Mouse (Mus musculus) olfactory bulb, adult 2 months (tissue): Measurements from ENCODE around the gene Ndufaf8. TPM values are rescaled to one million over a fixed set of nuclear protein-coding genes. Genes with fewer than 3 reads are reported as not detected.

ENCODE experiments used
- H3K27ac ChIP-seq: fragments of 200-500 bp; 2 replicates; pipeline ENCODE4 v1.5.1; 2012; ENCODE audit warnings: low read depth, low read length; ENCODE audit not compliant: insufficient read depth
- H3K4me1 ChIP-seq: fragments of 200-500 bp; 2 replicates; pipeline ENCODE4 v1.6.1; 2012; ENCODE audit warnings: low read length; ENCODE audit not compliant: control insufficient read depth, insufficient read depth
- H3K4me3 ChIP-seq: fragments of 200-500 bp; 2 replicates; pipeline ENCODE4 v1.5.1; 2012; ENCODE audit warnings: mild to moderate bottlenecking, low read depth, low read length, moderate library complexity; ENCODE audit not compliant: insufficient read depth
- CTCF ChIP-seq: fragments of 200-500 bp; IDR thresholded peaks from 2 replicates; pipeline ENCODE4 v1.5.1; 2012; ENCODE audit warnings: low read depth, mild to moderate bottlenecking, low read length, moderate library complexity; ENCODE audit not compliant: insufficient read depth
- POLR2A ChIP-seq: fragments of 200-500 bp; IDR thresholded peaks from 2 replicates; pipeline ENCODE4 v1.6.1; 2012; ENCODE audit warnings: mild to moderate bottlenecking, low read depth, low read length, moderate library complexity; ENCODE audit not compliant: insufficient read depth
- WGBS: fragments of 180-500 bp; shearing (Covaris S2); methylation state at CpG from one replicate; pipeline ENCODE4 v1.1.7; 2018; 5-methylcytosine and 5-hydroxymethylcytosine counted together
- polyA plus RNA-seq: library from polyadenylated mRNA; stranded (reverse); fragments of >200 nt; gene quantifications from 2 replicates; pipeline ENCODE4 v1.2.4, GENCODE M21; 2012; ENCODE audit warnings: low replicate concordance; ENCODE audit not compliant: missing spikeins, insufficient read depth, insufficient read length

The Ndufaf8 gene
- polyA plus RNA-seq, 1 experiment, result not detected

DNA sequence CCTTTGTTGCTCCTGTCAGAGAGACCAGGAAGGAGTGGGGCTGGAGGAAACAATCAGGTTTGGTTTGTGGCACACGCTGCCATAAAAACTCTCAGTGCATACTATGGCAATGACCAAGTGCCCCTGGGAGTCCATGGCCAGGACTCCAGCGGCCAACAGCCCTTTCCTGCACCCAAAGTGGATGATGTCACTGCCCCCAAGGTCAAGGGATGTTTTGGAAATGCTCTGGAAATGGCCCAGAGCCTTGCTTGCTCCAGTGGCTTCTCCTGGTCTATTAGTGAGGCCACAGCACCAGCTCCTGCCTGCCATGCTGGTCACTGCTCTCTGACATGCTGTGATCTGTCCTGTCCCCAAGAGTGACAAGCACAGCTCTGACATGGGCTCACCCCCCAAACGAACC is 22.5 kb upstream of the Ndufaf8 start:
- no peak overlapping the region for H3K27ac ChIP-seq
- WGBS, result 80% methylated on average over 3 of the region's 3 CpGs
- peaks cover 30% of the 10 kb centered on the region for H3K4me1 ChIP-seq
- H3K4me3 ChIP-seq, result no peak overlapping the region
- TF ChIP-seq POLR2A (no peak), CTCF (no peak)

DNA sequence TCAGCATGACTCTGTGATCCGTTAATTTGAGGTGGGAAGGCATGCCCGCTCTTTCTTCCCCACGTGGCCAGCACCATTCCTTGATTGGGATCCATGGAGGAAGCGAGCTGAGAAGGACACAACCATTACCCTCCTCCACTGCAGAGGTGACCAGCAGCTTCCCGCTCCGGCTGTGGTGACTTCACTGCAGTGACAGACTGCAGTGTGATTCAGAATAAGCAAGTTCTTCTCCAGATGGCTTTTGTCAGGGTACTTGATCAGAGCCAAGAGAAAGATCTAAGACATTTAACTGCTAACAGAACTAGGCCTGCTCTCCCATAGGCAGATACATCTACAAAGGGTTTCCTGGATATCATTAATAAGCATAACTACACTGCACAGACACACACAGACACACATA is 18.4 kb upstream of the Ndufaf8 start:
- Histone ChIP-seq H3K4me3 (no peak overlapping the region), H3K27ac (no peak overlapping the region), H3K4me1 (peaks cover 35% of the 10 kb centered on the region)
- TF ChIP-seq POLR2A (no peak), CTCF (no peak)
- 83% methylated on average over 6 of the region's 6 CpGs for WGBS

DNA sequence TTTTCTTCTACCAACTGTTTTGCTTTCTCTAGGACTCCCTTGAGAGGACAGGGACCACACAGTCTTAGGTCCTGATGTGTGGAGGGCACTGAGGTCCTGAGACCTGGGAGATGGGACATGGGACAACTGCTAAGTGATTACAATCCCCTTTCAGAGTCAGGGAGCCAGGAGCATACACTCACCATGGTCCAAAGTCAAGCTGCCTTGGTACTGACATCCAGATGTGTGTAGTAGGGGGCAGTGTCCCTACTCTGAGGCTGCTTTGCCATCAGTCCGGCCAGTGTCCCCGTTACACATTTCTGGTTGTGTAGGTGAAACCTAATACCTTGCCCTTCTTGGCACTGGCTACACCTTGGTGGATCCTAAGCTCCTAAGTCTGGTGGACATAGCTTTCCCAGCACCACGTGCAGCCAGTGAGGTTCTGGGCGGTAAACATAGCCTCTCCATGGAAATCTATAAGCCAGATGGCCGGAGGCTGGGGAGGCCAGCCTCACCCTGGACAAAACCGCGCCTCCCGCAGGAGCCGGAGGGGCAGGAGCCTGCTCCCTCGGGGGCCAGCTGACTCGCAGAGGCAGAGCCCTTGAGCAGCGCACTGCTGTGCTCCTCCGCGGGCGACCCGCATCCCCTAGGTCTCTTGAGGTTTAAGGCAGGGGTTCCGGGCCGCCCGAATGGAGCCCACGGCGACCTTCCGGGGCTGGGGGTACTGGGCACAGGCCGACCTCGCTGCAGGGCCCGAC is 12.7 kb upstream of the Ndufaf8 start:
- Histone ChIP-seq H3K4me3 (peak overlapping the region; percentile 64), H3K4me1 (peaks cover 26% of the 10 kb centered on the region), H3K27ac (peak overlapping the region; percentile 44)
- no peak for TF ChIP-seq POLR2A
- no peak for TF ChIP-seq CTCF
- WGBS, result under 1% methylated on average over 25 of the region's 25 CpGs

DNA sequence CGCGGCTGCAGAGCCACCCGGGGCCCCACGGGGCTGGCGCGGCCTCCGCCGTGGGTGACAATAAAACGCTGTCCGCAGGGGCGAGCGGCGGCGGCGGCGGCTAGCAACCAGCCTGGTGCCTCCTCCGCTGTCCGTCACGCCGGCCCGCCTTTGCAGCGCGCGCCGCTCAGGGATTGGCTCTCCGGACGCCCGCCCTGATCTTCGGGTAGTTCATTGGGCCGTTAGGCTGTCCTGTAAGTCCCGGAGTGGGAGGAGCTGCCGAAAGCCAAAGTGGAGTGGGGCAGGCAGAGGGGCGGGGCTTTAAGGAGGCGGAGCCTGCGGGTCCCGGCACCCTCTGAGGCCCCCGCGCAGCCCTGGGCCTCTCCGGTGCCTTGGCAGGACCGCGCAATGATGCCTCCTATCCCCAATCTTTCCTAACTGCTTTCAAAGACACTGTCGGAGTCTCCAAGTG is 12.0 kb upstream of the Ndufaf8 start, which contains the start of gene Cep131:
Gene Cep131, minus strand, starts transcription at position 126 of the 451 bp plus-strand sequence.
- Histone ChIP-seq H3K27ac (peak within 1 kb of the TSS; percentile 44), H3K4me1 (peaks cover 22% of the 10 kb centered on the region), H3K4me3 (peak within 1 kb of the TSS; percentile 64)
- WGBS, result 0% methylated on average over 42 of the region's 42 CpGs
- TF ChIP-seq CTCF, result no peak
- peak; percentile 95 for TF ChIP-seq POLR2A

DNA sequence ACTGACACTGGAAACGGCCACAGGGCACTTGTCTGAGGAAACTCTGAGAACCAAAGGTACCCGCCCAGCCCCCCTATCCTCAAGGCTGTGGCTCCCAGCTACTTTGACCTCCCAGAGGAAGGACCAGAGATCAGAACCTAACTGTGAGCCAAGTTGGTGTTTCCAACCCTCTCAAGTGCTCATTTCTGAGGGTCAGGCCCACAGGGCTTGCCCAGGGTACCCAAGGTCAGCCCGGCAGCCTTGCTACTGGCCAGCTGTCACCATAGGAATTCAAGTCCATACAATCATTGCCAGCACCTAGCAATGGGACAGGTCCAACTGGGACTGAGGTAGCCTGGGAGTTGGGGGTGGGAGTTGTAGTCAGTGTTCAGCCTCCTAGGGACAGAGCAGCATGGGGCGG is 8.1 kb upstream of the Ndufaf8 start:
- TF ChIP-seq POLR2A (no peak), CTCF (no peak)
- no peak overlapping the region for H3K27ac ChIP-seq
- H3K4me3 ChIP-seq, result no peak overlapping the region
- 0 out of 2 replicates have a peak, but pooled peaks cover 3% of the 10 kb centered on the region for H3K4me1 ChIP-seq
- 90% methylated on average over 4 of the region's 4 CpGs for WGBS

DNA sequence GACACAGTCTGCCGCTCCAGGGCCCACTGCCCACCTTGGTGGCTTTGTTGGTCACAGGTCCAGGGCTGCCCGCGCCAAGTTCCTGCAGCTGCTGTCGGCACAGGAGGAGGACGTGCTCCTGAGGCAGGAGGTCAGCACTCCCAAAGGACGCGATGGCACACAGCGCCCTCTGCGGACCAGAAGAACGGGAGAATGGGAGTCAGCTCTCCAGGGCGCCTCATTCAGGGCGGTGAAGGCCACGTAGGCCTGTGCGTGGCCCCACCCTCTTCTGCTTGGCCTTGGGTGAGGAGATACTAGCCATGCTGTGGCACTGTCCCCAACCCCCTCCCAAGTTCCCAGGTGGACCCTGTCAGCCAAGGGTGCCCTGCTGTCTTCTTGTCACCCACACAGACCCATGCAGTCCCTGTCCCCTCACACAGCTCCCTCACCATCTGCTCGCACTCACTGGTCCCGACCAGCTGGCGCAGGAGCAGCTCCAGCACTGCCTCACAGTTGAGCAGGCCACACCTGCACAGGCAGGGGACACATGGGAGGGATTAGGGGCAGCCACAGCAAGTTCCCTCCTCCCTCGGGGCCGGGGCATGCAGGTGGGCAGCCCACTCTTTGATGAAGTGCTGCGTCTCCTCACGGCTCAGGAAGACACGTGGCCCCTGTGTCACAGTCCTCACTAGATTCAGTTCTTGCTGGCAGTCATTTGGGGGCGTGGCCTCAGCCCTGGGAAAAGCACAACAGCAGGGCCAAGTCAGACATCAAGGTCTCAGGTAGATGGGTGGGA is 5.7 kb upstream of the Ndufaf8 start:
- no peak overlapping the region for H3K4me3 ChIP-seq
- peaks cover 4% of the 10 kb centered on the region; the same call in 1 of the 2 replicates for H3K4me1 ChIP-seq
- no peak for TF ChIP-seq POLR2A
- no peak for TF ChIP-seq CTCF
- WGBS, result 78% methylated on average over 23 of the region's 23 CpGs
- H3K27ac ChIP-seq, result no peak overlapping the region

DNA sequence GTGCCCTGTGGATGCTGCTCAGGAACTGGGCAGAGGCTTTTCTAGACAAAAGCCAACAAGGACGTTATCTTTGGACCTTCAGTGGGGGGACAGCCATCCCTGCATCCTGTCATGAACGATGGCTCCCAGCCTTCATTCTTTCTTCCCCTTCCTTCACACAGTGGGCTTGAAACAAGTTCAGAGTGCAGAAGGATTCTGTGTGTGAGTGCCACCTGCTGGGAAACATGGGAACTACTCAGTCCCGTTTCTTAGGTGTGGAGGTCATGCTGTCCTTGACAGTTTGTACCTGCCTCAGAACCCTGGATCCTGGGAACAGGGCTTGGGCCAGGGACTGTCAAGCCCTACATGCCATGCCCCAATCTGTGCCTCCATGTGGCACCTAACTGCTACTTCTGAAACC is 2.3 kb downstream of the Ndufaf8 start:
- peak overlapping the region; percentile 71; the same call in 1 of the 2 replicates for H3K27ac ChIP-seq
- TF ChIP-seq CTCF, result peak; percentile 60
- TF ChIP-seq POLR2A, result no peak

DNA sequence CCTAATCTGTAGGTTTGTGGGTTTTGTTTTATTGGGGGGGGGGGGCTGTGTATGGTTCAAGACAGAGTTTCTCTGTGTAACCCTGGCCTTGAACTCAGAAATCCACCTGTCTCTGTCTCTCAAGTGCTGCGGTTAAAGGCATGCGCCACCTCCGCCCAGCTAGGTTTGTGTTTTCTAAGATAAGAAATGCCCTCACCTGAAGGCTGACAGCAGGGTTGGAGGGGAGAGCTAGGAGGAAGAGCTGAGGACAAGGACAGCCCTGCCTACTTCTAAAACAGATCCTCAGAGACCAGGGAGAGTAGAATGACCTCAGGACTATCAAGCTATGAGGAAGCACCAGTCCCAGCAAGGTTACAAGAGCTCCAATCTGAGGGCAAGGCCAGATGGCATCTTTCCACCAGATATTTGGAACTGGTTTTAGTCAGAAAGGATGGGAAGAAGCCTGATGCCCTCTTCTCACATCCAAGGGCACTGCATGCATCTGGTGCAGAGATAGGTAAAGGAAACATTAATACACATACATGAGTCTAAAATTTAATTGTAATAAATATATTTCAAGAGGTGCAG is 4.8 kb downstream of the Ndufaf8 start:
- no peak overlapping the region for H3K4me3 ChIP-seq
- WGBS, result 96% methylated on average over 3 of the region's 3 CpGs
- no peak overlapping the region for H3K27ac ChIP-seq
- TF ChIP-seq POLR2A (no peak), CTCF (no peak)
- H3K4me1 ChIP-seq, result peaks cover 12% of the 10 kb centered on the region

More for the DNA sequence above, 2.3 kb downstream of the Ndufaf8 start:
- H3K4me1 ChIP-seq, result peaks cover 15% of the 10 kb centered on the region
- no peak overlapping the region for H3K4me3 ChIP-seq
- WGBS, result 2% methylated on average over 3 of the region's 3 CpGs

DNA sequence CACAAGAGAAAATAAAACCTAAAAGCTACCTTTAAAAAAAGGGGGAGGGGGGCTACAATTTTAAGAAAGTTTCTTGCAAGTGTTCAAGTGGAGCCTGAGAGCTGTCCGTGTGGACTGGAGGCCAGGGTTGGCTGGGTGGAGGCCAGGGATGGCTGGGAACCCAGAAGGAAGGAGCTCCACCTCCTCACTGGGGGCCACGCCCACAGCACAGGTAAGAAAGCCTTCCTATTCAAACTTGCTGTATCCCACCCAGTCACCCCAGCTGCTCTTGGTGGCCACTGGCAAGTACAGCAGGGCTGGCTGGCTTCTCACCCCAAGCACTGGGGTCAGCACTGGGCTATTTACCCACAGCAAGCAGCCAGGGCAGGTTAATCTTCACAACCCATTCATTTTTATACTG is 8.3 kb downstream of the Ndufaf8 start:
- WGBS, result 86% methylated on average over 2 of the region's 2 CpGs

More for the DNA sequence above, 8.3 kb downstream of the Ndufaf8 start:
- Histone ChIP-seq H3K4me3 (no peak overlapping the region), H3K4me1 (peaks cover 9% of the 10 kb centered on the region), H3K27ac (no peak overlapping the region)
- TF ChIP-seq POLR2A (no peak), CTCF (no peak)
